Mouse (Mus musculus): Measurements from ENCODE around the gene Stmn3.

- no peak for TF ChIP-seq POLR2A (IDR thresholded peaks at IDR 0.05; ENCODE audit: insufficient read depth, low read length)
- no peak for TF ChIP-seq CTCF (IDR thresholded peaks at IDR 0.05; ENCODE audit: low read depth, low read length)
- no peak for TF ChIP-seq EP300 (IDR thresholded peaks at IDR 0.05; ENCODE audit: insufficient read depth, low read depth, low read length)
These were observed 7.8 kb upstream of the Stmn3 start for GRCm38 (mm10) chr2:181322136-181322535.
